Mouse (Mus musculus): Measurements from ENCODE around the gene Hspa1l. TPM values are rescaled to one million over a fixed set of nuclear protein-coding genes. Genes with fewer than 3 reads are reported as not detected.
"Not testable (repeated sequence)": the region's sequence is repeated elsewhere in the genome, so short reads cannot be mapped to it uniquely, and the experiment has no call there.

Hspa1l gene
- polyA plus RNA-seq, 1 experiment from 2014 or later = 0.18 TPM

- peak; percentile 16 for ATAC-seq
- H3K9me3 ChIP-seq (ENCODE audit: low read length) = no peaks in the 10 kb centered on the region
- peak overlapping the region; percentile 80 for H3K9ac ChIP-seq (replicated peaks)
- no peak for DNase-seq
- under 1% methylated on average over 15 of the region's 15 CpGs for WGBS (ENCODE audit: insufficient replicate concordance)
- H3K27ac ChIP-seq (ENCODE audit: low read depth) = peak overlapping the region; percentile 91
- no peaks in the 10 kb centered on the region for H3K27me3 ChIP-seq (ENCODE audit: insufficient read depth, low read length)
- no peak for TF ChIP-seq EP300 (IDR thresholded peaks at IDR 0.05; ENCODE audit: low read depth)
- TF ChIP-seq CTCF (IDR thresholded peaks at IDR 0.05; ENCODE audit: low read depth) = no peak
- peak overlapping the region; percentile 81 for H3K4me2 ChIP-seq (ENCODE audit: low read depth, low read length)
- H3K4me1 ChIP-seq (ENCODE audit: insufficient read depth) = peaks cover 15% of the 10 kb centered on the region
- peak overlapping the region; percentile 71 for H3K4me3 ChIP-seq (ENCODE audit: low read depth, low read length)
- peaks cover 14% of the 10 kb centered on the region for H3K36me3 ChIP-seq (replicated peaks; ENCODE audit: insufficient read depth, low read length)
Measured at GRCm38 (mm10) chr17:34982328-34982727, 9.8 kb downstream of the Hspa1l start.

GRCm38 (mm10) chr17:34984218-34984617 lies 11.7 kb downstream of the Hspa1l start:
- no peak for DNase-seq
- no peak for ATAC-seq
- Histone ChIP-seq H3K4me2 (ENCODE audit: low read depth, low read length) (no peak overlapping the region), H3K4me3 (ENCODE audit: low read depth, low read length) (no peak overlapping the region), H3K4me1 (ENCODE audit: insufficient read depth) (peaks cover 15% of the 10 kb centered on the region), H3K36me3 (replicated peaks; ENCODE audit: insufficient read depth, low read length) (peaks cover 17% of the 10 kb centered on the region), H3K27me3 (ENCODE audit: insufficient read depth, low read length) (no peaks in the 10 kb centered on the region), H3K9me3 (ENCODE audit: low read length) (no peaks in the 10 kb centered on the region), H3K9ac (replicated peaks) (no peak overlapping the region), H3K27ac (ENCODE audit: low read depth) (no peak overlapping the region)
- 73% methylated on average over 2 of the region's 2 CpGs for WGBS (ENCODE audit: insufficient replicate concordance)
- TF ChIP-seq CTCF (IDR thresholded peaks at IDR 0.05; ENCODE audit: low read depth) = peak; percentile 83
- no peak for TF ChIP-seq EP300 (IDR thresholded peaks at IDR 0.05; ENCODE audit: low read depth)

- H3K4me1 ChIP-seq (ENCODE audit: insufficient read depth) = peaks cover 27% of the 10 kb centered on the region
- H3K36me3 ChIP-seq (replicated peaks; ENCODE audit: insufficient read depth, low read length) = peaks cover 30% of the 10 kb centered on the region
- no peaks in the 10 kb centered on the region for H3K9me3 ChIP-seq (ENCODE audit: low read length)
Measured at GRCm38 (mm10) chr17:34994751-34995150, 22.2 kb downstream of the Hspa1l start.

GRCm38 (mm10) chr17:34995192-34995591 lies 22.7 kb downstream of the Hspa1l start:
- H3K27ac ChIP-seq (ENCODE audit: low read depth); H3K9ac ChIP-seq (replicated peaks); H3K4me2 ChIP-seq (ENCODE audit: low read depth, low read length); H3K27me3 ChIP-seq (ENCODE audit: insufficient read depth, low read length); H3K9me3 ChIP-seq (ENCODE audit: low read length); DNase-seq; H3K4me3 ChIP-seq (ENCODE audit: low read depth, low read length); ATAC-seq: not testable (repeated sequence)
- 74% methylated on average over 4 of the region's 4 CpGs for WGBS (ENCODE audit: insufficient replicate concordance)
- Histone ChIP-seq H3K4me1 (ENCODE audit: insufficient read depth) (peaks cover 30% of the 10 kb centered on the region), H3K36me3 (replicated peaks; ENCODE audit: insufficient read depth, low read length) (peaks cover 28% of the 10 kb centered on the region)

More at GRCm38 (mm10) chr17:34994751-34995150, 22.2 kb downstream of the Hspa1l start:
- Histone ChIP-seq H3K4me2 (ENCODE audit: low read depth, low read length) (no peak overlapping the region), H3K27me3 (ENCODE audit: insufficient read depth, low read length) (no peaks in the 10 kb centered on the region), H3K9ac (replicated peaks) (no peak overlapping the region), H3K27ac (ENCODE audit: low read depth) (no peak overlapping the region), H3K4me3 (ENCODE audit: low read depth, low read length) (no peak overlapping the region)
- ATAC-seq (no peak), DNase-seq (no peak)
- TF ChIP-seq CTCF (IDR thresholded peaks at IDR 0.05; ENCODE audit: low read depth) (no peak), EP300 (IDR thresholded peaks at IDR 0.05; ENCODE audit: low read depth) (no peak)

- ATAC-seq; H3K27me3 ChIP-seq (ENCODE audit: insufficient read depth, low read length); H3K27ac ChIP-seq (ENCODE audit: low read depth); H3K9me3 ChIP-seq (ENCODE audit: low read length); H3K4me3 ChIP-seq (ENCODE audit: low read depth, low read length): not testable (repeated sequence)
- peaks cover 21% of the 10 kb centered on the region for H3K36me3 ChIP-seq (replicated peaks; ENCODE audit: insufficient read depth, low read length)
- 82% methylated on average over 4 of the region's 4 CpGs for WGBS (ENCODE audit: insufficient replicate concordance)
- peak; percentile 23 for DNase-seq
- peaks cover 30% of the 10 kb centered on the region for H3K4me1 ChIP-seq (ENCODE audit: insufficient read depth)
- peak overlapping the region; percentile 34; the same call in 1 of the 2 replicates for H3K4me2 ChIP-seq (ENCODE audit: low read depth, low read length)
- 0 out of 2 replicates have a peak overlapping the region, but pooled peaks have one; percentile 22 for H3K9ac ChIP-seq (replicated peaks)
Measured at GRCm38 (mm10) chr17:34995927-34996326, 23.4 kb downstream of the Hspa1l start.

- peak overlapping the region; percentile 17 for H3K9ac ChIP-seq (replicated peaks)
Measured at GRCm38 (mm10) chr17:34996411-34997141, 24.1 kb downstream of the Hspa1l start.

More at GRCm38 (mm10) chr17:34996411-34997141, 24.1 kb downstream of the Hspa1l start:
- Histone ChIP-seq H3K36me3 (replicated peaks; ENCODE audit: insufficient read depth, low read length) (peaks cover 19% of the 10 kb centered on the region), H3K4me2 (ENCODE audit: low read depth, low read length) (peak overlapping the region; percentile 75), H3K9me3 (ENCODE audit: low read length) (no peaks in the 10 kb centered on the region), H3K4me1 (ENCODE audit: insufficient read depth) (peaks cover 30% of the 10 kb centered on the region), H3K27ac (ENCODE audit: low read depth) (peak overlapping the region; percentile 1), H3K4me3 (ENCODE audit: low read depth, low read length) (peak overlapping the region; percentile 85), H3K27me3 (ENCODE audit: insufficient read depth, low read length) (no peaks in the 10 kb centered on the region)
- 76% methylated on average over 12 of the region's 14 CpGs for WGBS (ENCODE audit: insufficient replicate concordance)
- no peak for ATAC-seq
- TF ChIP-seq CTCF (IDR thresholded peaks at IDR 0.05; ENCODE audit: low read depth) = no peak
- TF ChIP-seq EP300 (IDR thresholded peaks at IDR 0.05; ENCODE audit: low read depth) = 0 out of 2 replicates have a peak, but pooled peaks have one; percentile 8
- peak; percentile 22 for DNase-seq

All from liver, postnatal 0 days (tissue).